Mouse (Mus musculus) cerebellum, adult 11 months (tissue): ENCODE data around the gene Rela.
"Not testable (repeated sequence)": the region's sequence is repeated elsewhere in the genome, so short reads cannot be mapped to it uniquely, and the experiment has no call there.

Experiments used
- DNase-seq: peaks from one replicate; pipeline ENCODE4 v3.0.0; 2022

Gene Rela

DNA sequence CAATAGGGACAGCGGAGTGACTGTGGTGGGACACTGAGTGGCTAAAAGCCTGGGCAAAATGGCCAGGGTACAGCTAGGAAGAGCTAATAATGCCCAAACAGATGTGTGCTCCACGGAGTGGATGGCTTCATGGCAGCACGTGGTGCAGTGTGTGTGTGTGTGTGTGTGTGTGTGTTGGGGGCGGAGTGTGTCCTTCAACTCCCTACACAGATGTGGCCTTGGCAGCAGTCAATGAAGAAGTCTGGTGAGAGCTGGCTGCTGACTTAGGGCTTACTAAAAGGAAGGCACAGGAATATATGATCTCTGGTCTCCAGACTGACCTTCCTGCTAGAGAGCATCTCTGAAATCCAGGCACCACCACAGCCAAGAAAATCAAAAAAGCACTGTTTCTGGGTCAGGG, 31.1 kb downstream of the Rela start:
- DNase-seq: no peak

DNA sequence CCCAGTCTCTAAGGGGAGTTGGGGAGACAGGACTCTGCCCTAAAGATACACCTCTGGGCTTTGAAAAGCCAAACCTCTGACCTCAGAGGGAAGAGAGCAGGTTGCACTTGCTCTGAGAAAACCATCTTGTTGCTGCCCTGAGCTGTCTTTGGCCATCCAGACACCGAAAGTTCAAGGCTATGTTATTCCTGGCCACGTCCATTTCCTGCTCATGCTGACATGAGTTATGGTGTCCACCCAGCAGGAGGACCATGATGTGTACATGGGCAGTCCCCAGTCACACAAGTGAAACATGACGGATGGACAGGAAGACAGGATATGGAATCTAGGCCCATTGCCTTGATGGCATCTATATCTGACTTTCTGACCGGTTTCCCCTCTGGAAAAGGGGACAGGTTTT, 43.1 kb downstream of the Rela start:
- DNase-seq: no peak

DNA sequence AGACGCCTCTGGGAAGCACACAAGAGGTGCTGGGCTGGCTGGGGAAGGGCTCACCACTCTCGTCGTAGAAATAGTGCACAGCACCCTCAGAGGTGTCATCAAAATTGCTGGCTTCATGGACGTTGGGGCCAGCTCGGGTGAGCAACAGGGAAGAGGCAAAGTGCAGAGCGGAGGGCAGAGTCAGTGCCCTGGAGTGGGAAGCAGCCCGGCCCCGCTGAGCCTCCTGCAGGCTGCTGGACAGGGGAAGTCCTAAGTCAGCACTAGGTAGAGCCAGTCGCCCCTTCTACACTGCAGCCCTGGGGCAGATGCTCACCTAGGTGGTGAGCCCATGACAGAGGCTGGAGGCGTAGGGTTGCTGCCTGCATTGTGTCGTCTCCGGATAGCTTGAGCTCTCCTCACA, 47.0 kb downstream of the Rela start:
- DNase-seq: no peak

DNA sequence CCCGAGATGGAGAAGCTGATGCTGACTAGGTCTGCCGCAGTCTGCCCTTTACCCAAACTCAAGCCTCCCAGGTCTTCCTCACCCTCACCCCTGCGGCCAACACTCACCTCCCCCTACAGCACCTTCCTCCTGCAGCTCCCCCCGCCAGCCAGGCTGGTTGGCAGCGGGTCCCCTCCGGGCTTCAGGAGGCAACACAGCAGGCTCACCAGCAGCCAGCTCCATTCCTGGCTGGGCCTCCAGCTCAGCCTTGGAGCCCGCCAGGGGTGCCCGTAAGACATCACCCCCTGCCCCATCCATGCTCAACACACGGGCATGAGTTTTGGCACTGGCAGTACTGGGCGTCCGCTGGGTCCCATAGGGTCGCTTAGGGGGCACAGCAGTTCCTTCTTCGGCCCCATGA, 47.7 kb downstream of the Rela start:
- DNase-seq: no peak

DNA sequence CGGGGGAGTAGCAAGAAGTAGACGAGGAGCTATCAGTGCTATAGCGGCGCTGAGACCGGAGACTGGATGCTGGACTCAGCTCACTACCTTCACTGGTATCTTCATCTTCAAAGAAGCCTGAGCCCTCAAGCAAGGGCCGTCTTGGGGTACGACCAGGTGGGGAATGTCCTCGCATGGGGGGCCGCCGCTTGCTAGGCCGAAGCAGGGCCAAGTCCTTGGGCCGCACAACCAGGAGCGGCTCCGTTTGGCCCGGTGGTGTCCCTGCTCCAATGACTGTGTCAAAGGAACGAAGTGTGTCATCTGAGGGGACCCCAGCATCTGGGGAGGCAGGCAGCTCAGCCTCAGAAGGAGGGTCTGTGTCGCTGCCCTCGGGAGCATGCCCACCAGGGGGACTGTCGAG, 48.1 kb downstream of the Rela start:
- DNase-seq: no peak

DNA sequence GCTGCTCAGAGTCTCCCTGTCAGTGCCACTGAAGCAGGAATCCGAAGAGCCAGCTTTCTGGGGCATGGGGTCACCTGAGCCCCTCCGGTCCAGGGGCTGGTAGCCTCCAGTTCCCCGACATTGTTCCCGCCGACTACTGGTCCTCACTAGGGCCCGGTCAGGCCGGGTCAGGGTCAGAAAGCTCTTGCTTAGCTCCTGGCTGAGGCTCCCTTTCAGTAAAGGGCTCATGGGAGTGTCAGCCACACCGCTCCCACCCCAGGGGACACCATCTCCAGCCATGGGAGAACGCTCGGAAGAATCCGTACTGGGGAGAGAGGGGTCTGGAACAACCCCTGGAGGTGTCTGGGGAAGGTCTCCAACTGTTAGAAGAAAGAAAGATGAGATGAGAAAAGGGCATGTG, 48.6 kb downstream of the Rela start:
- DNase-seq: no peak

DNA sequence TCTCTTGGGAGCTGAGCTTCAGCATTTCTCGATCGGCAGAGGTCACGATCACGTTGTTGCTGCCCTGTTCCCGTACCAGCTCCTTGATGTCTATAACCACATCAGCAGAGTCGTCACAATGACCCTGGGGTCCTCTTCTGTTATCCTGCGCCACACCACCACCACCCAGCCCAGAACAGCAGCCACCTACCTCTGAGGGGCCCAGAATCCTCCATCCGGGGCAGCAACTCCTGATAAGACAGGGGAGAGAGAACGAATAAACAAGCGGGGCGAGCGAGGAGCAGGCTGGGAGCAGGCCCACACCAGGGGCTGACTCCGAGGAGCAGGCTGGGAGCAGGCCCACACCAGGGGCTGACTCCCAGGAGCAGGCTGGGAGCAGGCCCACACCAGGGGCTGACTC, 49.2 kb downstream of the Rela start:
- no peak for DNase-seq

DNA sequence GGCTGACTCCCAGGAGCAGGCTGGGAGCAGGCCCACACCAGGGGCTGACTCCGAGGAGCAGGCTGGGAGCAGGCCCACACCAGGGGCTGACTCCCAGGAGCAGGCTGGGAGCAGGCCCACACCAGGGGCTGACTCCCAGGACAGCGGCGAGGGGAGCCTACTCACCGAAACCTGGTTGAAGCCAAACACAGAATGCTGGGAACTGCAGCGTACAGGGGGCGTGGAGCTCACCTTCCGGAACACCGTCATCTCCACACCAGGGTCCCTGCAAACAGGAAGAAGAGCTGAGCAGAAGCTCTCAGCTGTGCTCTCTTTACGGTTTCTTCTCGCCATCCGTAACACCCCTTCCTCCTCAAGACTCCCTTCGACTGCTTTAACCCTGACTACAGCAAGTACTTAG, 49.7 kb downstream of the Rela start:
- not testable (repeated sequence) for DNase-seq

DNA sequence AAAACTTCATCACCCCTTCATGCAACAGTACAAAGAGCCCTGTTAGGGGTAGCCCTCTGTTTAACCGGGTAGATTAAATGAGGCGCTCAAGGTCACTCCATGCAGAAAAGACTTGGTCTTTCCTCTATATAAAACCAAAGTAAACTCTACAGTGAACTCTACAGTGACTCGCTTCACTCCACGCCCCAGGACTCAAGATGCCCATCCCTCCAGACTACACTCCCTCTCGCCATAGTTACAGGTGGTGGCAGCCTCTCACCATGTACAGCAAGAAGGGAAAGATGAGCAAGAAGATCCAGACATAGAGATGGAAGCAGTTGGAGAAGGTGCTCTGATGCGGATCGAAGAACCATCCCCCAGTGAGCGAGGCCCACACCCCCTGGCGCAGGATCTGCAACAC, 50.5 kb downstream of the Rela start:
- DNase-seq: no peak

DNA sequence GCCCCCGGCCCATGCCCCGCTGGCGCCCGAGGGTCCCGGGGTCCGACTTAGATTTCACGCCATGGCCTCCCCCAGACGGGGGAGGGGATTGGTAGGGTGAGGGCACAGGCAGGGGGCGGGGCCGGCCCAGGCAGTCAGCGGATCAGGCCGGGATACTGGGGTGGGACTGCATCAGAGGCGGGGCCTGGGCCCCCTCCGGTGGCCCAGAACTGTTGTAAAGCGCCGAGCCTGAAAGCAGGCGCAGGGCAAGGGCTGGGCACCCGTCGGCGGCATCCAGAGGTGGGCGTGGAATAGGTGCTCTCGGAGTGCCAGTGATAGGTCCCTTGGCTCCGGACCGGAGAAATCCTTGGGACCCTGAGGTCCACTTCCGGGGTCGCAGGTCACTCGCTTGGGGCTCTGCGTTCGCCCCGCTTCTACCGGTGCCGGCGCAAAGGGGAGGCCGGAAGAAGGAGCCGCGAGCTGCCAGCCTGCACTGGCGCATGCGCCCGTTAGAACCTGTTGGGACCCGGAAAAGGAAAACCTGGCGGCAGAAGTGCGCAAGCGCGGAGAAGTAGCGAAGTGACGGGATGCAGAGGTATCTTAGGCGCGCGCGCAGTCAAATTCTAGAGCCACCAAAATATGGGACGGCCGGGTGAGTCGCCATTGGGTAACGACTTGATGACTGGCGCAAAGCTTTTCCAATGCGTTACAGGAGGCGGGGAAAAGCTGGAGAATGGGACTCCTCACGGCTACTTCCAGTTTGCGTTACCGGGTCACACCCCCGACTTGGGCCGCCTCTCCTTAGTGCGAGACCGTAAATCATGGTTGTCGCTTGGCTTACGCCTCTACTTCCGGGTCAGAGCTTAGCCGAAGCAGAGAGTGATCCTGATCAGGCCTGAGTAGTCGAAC, 51.2 kb downstream of the Rela start, which contains the start of the genes Map3k11 and Pcnx3:
Gene Map3k11, plus strand, starts transcription at position 543 of the 888 bp plus-strand sequence.
Gene Pcnx3, minus strand, starts transcription at position 709 of the 888 bp plus-strand sequence.
- peak; percentile 98 for DNase-seq

DNA sequence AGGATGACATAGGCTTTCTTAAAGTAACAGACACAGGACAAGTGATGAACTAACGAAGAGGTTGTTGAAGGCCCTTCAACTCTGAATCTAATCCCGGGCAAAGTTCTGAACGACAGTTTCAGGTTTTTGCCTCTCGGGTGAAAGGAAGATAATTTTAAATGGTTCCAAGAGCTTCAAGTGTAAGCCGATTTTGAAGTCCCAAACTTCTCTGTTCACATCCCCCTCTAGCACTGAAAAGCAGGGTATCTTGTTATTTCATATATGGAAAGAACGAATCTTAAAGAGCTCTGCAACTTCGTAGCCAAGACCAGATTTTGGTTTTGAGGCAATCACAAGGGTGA, 51.8 kb downstream of the Rela start:
- DNase-seq: no peak

DNA sequence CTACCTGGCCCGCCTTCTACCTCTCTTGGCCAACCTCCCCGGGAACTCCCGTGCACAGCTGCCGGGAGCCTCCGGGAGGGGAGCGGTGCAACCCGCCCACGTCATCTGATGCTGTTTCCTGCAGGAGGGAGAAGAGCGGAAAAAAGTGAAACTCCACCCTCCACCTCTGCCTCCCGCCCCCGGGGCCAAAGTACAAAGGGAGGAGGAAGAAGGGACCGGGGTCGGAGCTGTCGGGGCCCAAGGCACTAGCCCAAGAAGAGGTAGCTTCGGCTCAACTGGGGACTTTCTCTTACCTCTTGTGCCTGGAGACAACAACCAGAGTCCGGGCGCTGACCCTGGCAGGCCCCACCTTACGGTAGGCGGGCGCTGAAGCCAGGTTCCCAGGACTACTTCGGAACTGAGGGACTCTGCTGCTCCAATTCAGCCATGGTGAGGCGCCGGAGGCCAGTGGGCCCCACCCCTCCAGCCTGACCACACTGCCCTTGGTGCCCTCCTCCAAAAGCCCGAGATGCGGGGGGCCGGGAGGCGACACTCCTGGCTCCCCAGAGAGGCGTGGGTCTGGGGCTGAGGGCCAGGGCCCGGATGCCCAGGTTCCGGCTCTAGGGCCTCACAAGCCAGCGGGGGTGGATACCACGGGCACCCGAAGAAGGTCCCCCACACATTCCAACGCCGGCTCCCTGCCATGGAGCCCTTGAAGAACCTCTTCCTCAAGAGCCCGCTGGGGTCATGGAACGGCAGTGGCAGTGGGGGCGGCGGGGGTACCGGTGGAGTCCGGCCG, 52.5 kb downstream of the Rela start:
- peak; percentile 63 for DNase-seq

DNA sequence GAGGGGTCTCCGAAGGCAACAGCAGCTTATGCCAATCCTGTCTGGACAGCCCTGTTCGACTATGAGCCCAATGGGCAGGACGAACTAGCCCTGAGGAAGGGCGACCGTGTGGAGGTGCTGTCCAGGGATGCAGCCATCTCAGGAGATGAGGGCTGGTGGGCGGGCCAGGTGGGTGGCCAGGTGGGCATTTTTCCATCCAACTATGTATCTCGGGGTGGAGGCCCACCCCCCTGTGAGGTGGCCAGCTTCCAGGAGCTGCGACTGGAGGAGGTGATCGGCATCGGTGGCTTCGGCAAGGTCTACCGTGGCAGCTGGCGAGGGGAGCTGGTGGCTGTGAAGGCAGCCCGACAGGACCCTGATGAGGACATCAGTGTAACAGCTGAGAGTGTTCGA, 53.1 kb downstream of the Rela start:
- peak; percentile 58 for DNase-seq

DNA sequence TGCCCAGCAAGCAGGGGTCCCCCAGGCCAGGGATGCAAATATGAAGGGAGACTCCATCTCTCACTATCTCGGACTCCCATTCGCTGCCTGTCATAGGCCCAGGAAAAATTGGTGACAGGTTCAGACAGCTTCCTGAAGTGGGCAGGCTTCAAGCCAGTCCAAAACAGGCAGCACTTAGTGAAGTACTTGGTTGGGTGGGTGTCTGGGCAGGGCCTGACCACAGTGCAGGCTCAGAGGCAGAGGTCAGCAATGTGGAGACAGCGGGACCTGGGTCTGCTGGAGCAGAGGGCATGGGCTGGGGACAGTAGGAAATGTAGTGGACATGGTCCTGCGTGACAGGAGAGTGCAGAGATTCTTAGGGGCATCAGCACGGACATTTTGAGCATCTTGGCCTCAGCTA, 54.3 kb downstream of the Rela start:
- no peak for DNase-seq

DNA sequence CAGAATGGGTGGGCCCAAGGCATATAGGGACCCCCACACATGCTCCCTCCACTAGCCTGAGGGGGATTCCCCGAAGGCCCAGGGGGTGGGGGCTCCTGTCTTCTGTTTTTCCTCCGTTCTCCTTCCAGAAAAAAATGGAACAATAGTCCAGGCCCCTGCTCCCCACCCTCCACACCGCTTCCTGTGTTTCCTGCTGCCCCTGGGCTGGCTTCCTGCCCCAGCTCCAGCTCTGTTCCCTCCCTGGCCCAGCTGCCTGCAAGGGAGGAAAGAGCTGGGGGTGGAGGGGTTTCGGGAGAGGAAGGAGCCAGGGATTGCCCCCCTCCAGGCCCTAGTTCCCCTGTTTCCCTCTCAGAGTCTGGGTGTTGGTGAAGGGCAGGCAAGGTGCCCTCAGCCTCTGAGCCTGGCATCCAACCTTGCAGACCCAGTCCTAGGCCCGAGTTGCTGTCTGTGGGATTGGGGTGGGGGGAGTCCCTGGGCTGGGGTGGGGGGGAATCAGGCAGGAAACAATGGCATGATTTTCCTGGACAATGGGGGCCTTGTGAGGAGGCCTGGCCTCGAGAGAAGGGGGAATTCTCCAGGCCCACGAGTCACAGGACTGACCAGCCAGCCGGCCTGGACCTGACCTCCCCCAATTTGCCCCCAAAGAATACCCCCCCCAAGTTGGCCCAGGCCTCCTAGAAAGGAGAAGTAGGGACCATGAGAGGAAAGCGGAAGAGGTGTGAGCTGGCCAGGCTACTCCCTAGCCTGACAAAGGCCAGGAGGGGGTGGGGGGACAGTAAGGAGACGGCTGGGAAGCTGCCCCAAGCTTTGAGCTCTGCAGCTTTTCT, 55.0 kb downstream of the Rela start:
- no peak for DNase-seq

DNA sequence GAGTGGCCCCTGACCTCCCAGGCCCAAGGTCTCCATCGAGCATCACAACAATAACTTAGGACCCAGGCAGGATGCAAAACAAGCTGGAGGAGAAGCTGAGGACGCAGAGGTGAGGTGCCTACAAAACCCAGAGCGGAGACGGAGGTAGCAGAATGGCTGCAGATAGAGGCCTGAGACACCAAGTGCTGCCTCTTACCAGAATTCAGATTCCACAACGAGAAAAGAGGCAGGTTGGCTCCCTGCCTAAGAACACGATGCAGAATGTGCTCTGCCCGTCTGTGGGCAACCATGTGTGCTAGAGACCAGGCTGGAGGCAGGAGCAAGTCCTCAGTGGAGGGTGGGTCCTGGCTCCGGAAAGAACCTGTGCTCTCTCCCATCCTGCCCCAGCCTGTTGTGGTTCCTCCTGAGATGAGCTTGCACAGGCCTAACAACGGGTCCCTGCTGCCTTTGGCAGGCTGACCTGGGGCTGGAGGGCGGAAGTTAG, 55.7 kb downstream of the Rela start:
- no peak for DNase-seq

DNA sequence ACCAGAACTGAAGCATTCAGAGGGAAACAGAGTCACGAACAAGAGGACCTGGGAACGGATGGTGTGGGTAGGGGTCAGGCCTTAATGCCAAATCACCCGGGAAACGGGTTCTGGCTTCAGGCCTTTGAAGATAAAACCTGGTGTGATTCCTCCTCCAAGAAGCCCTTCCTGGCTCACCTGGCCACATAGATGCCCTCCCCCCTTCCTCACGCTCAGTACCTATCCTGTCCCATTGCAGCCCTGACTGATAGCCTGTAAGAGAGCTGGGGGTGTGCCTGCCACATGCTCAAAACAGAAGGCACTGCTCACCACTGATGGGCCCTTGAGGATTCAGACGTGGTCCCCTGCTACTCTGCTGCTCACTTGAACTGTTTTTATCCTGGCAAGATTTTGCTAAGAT, 56.5 kb downstream of the Rela start:
- DNase-seq: no peak

DNA sequence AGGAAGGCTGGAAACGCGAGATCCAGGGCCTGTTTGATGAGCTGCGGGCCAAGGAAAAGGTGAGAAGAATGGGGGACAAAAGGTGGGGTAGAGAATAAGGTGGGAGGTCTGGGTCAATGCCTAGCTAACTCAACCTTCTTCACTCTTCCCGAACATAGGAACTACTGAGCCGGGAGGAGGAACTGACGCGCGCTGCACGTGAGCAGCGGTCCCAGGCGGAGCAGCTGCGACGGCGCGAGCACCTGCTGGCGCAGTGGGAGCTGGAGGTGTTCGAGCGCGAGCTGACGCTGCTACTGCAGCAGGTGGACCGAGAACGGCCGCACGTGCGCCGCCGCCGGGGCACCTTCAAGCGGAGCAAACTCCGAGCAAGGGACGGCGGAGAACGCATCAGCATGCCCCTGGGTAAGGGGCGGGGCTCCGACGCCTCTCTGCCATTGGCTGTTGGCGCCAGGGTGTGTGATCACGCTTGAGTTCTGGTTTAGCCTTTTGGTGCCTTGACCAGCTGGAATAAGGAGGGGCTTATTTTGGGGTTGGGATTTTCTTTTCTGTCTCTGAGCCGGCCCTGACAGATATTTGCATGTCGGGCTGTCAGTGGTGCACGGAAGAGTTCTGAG, 58.7 kb downstream of the Rela start:
- DNase-seq: no peak
